In the genomic region with DNA sequence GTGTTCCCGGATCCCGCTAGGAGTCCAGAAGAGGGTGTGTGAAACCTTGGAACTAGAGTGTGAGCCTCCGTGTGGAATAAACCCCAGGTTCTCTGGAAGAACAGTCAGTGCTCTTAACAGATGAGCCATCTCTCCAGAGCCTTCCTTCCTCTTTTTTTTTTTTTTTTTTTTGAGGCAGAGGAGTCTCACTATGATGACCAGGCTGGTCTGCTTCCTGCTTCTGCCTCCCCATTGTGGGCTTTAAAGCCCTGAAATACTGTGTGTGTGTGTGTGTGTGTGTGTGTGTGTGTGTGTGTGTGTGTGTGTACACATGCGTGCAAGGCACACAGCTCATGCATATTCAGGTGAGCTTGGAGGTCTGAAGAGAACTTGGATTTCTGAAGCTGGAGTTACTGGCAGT, we compare ENCODE assay signal across 8 mouse cellular contexts. TPM values are rescaled to one million over a fixed set of nuclear protein-coding genes. Genes with fewer than 3 reads are reported as not detected.
DNase-seq lines count a peak whose midpoint lies in the region; ATAC-seq and TF ChIP-seq lines count a peak whose summit lies in the region.
"Had no signal": no experiment of that assay in that cellular context is flagged by ENCODE, and none has a peak within 500 bp of the region (broad histone marks: within the 10 kb centered on the region; RNA-seq: fewer than 3 reads in every experiment).

No protein-coding gene starts in this region.

- WGBS in liver, postnatal 0 days (ENCODE audit: insufficient replicate concordance): 28% methylated on average over 4 of the region's 4 CpGs
- WGBS in liver, embryonic 11.5 days: 49% methylated on average over 4 of the region's 4 CpGs
- 62% methylated on average over 4 of the region's 4 CpGs for WGBS in embryonic facial prominence, embryonic 15.5 days
- 64% methylated on average over 4 of the region's 4 CpGs for WGBS in hindbrain, embryonic 16.5 days
- WGBS in neural tube, embryonic 14.5 days: 65% methylated on average over 4 of the region's 4 CpGs

- no peaks in the 10 kb centered on the region for H3K9me3 ChIP-seq in liver, postnatal 0 days (ENCODE audit: low read length)
- H3K9me3 ChIP-seq in liver, embryonic 11.5 days (ENCODE audit: control insufficient read depth, low read length): no peaks in the 10 kb centered on the region
- no peaks in the 10 kb centered on the region for H3K9me3 ChIP-seq in embryonic facial prominence, embryonic 15.5 days (replicated peaks)
- H3K9me3 ChIP-seq in hindbrain, embryonic 16.5 days (ENCODE audit: control insufficient read depth, low read length): no peaks in the 10 kb centered on the region
- no peaks in the 10 kb centered on the region for H3K9me3 ChIP-seq in neural tube, embryonic 14.5 days (ENCODE audit: control insufficient read depth, low read length)

- no peak for TF ChIP-seq CTCF in liver, postnatal 0 days (IDR thresholded peaks at IDR 0.05; ENCODE audit: low read depth)

- peaks cover 23% of the 10 kb centered on the region for H3K27me3 ChIP-seq in liver, postnatal 0 days (ENCODE audit: insufficient read depth, low read length)
- H3K27me3 ChIP-seq in liver, embryonic 11.5 days (replicated peaks; ENCODE audit: control insufficient read depth, insufficient read depth, low read length): peaks cover 20% of the 10 kb centered on the region
- H3K27me3 ChIP-seq in embryonic facial prominence, embryonic 15.5 days: no peaks in the 10 kb centered on the region
- no peaks in the 10 kb centered on the region for H3K27me3 ChIP-seq in hindbrain, embryonic 16.5 days (replicated peaks; ENCODE audit: control insufficient read depth, insufficient read depth, low read length)
- H3K27me3 ChIP-seq in neural tube, embryonic 14.5 days (ENCODE audit: control insufficient read depth, insufficient read depth, low read length): no peaks in the 10 kb centered on the region

- no peak for TF ChIP-seq EP300 in liver, postnatal 0 days (IDR thresholded peaks at IDR 0.05; ENCODE audit: low read depth)

- peaks cover 11% of the 10 kb centered on the region for H3K4me1 ChIP-seq in liver, postnatal 0 days (ENCODE audit: insufficient read depth)
- peaks cover 27% of the 10 kb centered on the region for H3K4me1 ChIP-seq in liver, embryonic 11.5 days (replicated peaks; ENCODE audit: control insufficient read depth, insufficient read depth, low read length)
- peaks cover 47% of the 10 kb centered on the region for H3K4me1 ChIP-seq in embryonic facial prominence, embryonic 15.5 days
- peaks cover 18% of the 10 kb centered on the region for H3K4me1 ChIP-seq in hindbrain, embryonic 16.5 days (ENCODE audit: control insufficient read depth, insufficient read depth, low read depth, low read length)
- H3K4me1 ChIP-seq in neural tube, embryonic 14.5 days (ENCODE audit: control insufficient read depth, insufficient read depth, low read length): peaks cover 15% of the 10 kb centered on the region; the same call in 1 of the 2 replicates

- no peaks in the 10 kb centered on the region for H3K36me3 ChIP-seq in liver, postnatal 0 days (replicated peaks; ENCODE audit: insufficient read depth, low read length)
- H3K36me3 ChIP-seq in liver, embryonic 11.5 days (ENCODE audit: control insufficient read depth, insufficient read depth, low read length): no peaks in the 10 kb centered on the region
- no peaks in the 10 kb centered on the region for H3K36me3 ChIP-seq in embryonic facial prominence, embryonic 15.5 days
- no peaks in the 10 kb centered on the region for H3K36me3 ChIP-seq in hindbrain, embryonic 16.5 days (ENCODE audit: control insufficient read depth, insufficient read depth, low read length)
- no peaks in the 10 kb centered on the region for H3K36me3 ChIP-seq in neural tube, embryonic 14.5 days (ENCODE audit: control insufficient read depth, insufficient read depth, low read length)

- peak overlapping the region; percentile 34; the same call in 1 of the 2 replicates for H3K27ac ChIP-seq in liver, postnatal 0 days (ENCODE audit: low read depth)
- no peak overlapping the region for H3K27ac ChIP-seq in liver, embryonic 11.5 days (ENCODE audit: low read depth, low read length)
- H3K27ac ChIP-seq in embryonic facial prominence, embryonic 15.5 days (replicated peaks): peak overlapping the region; percentile 100
- H3K27ac ChIP-seq in hindbrain, embryonic 16.5 days (ENCODE audit: low read depth, low read length): peak overlapping the region; percentile 100; the same call in 1 of the 2 replicates
- H3K27ac ChIP-seq in neural tube, embryonic 14.5 days (ENCODE audit: low read depth, low read length): peak overlapping the region; percentile 100; the same call in 1 of the 2 replicates

- H3K9ac ChIP-seq in liver, postnatal 0 days (replicated peaks): no peak overlapping the region
- no peak overlapping the region for H3K9ac ChIP-seq in liver, embryonic 11.5 days (ENCODE audit: low read depth, low read length)
- H3K9ac ChIP-seq in embryonic facial prominence, embryonic 15.5 days: no peak overlapping the region
- no peak overlapping the region for H3K9ac ChIP-seq in hindbrain, embryonic 16.5 days (ENCODE audit: low read depth, low read length)
- H3K9ac ChIP-seq in neural tube, embryonic 14.5 days (replicated peaks; ENCODE audit: low read depth, low read length): no peak overlapping the region

- no peak overlapping the region for H3K4me3 ChIP-seq in liver, postnatal 0 days (ENCODE audit: low read depth, low read length)
- no peak overlapping the region for H3K4me3 ChIP-seq in liver, embryonic 11.5 days (ENCODE audit: low read depth, low read length)
- no peak overlapping the region for H3K4me3 ChIP-seq in embryonic facial prominence, embryonic 15.5 days (replicated peaks)
- H3K4me3 ChIP-seq in hindbrain, embryonic 16.5 days (ENCODE audit: low read length): no peak overlapping the region
- H3K4me3 ChIP-seq in neural tube, embryonic 14.5 days (ENCODE audit: low read depth, low read length): no peak overlapping the region

- no peak overlapping the region for H3K4me2 ChIP-seq in liver, postnatal 0 days (ENCODE audit: low read depth, low read length)
- no peak overlapping the region for H3K4me2 ChIP-seq in liver, embryonic 11.5 days
- H3K4me2 ChIP-seq in embryonic facial prominence, embryonic 15.5 days (replicated peaks): no peak overlapping the region
- no peak overlapping the region for H3K4me2 ChIP-seq in hindbrain, embryonic 16.5 days (ENCODE audit: low read length)
- no peak overlapping the region for H3K4me2 ChIP-seq in neural tube, embryonic 14.5 days (ENCODE audit: low read depth, low read length)

- no peak for DNase-seq in liver, postnatal 0 days
- DNase-seq in liver, embryonic 11.5 days (ENCODE audit: low spot score): no peak
- no peak for DNase-seq in left cerebral cortex, adult 18-20 months (ENCODE audit: low spot score in 2 of 2)
- no peak for DNase-seq in spleen, postnatal 4 days (ENCODE audit: low spot score in 2 of 2)
- DNase-seq: adrenal gland, adult 8-10 months had no signal

- no peak for ATAC-seq in liver, postnatal 0 days
- ATAC-seq in liver, embryonic 11.5 days (replicated peaks; ENCODE audit: low FRiP score): no peak
- ATAC-seq in embryonic facial prominence, embryonic 15.5 days (ENCODE audit: insufficient number of reproducible peaks, low FRiP score, low TSS enrichment, low read depth): no peak
- ATAC-seq in hindbrain, embryonic 16.5 days: no peak
- ATAC-seq in neural tube, embryonic 14.5 days (ENCODE audit: low read depth): no peak

RNA-seq across cellular contexts. Expression of a gene that starts 1.6 kb away (rescaled TPM):
- 116 and 145 TPM in 2 replicates for polyA plus RNA-seq in liver, postnatal 0 days (2015; fragmentation: Nextera tagmentation; extraction: Ambion mirVana)
- 75.1 and 80.6 TPM in 2 replicates for polyA plus RNA-seq in liver, embryonic 11.5 days (2014; fragmentation: Nextera tagmentation; extraction: Ambion mirVana)
- polyA plus RNA-seq in embryonic facial prominence, embryonic 15.5 days (2015; fragmentation: Nextera tagmentation; extraction: Ambion mirVana): 355 and 368 TPM in 2 replicates
- 609 and 678 TPM in 2 replicates for polyA plus RNA-seq in hindbrain, embryonic 16.5 days (2015; fragmentation: Nextera tagmentation; extraction: Ambion mirVana)
- polyA plus RNA-seq in neural tube, embryonic 14.5 days (2014; fragmentation: Nextera tagmentation; extraction: Ambion mirVana): 664 and 670 TPM in 2 replicates
- 100 to 1,000 TPM; 895 to 902 TPM for total RNA-seq in left cerebral cortex, adult 18-20 months (2021)

RNA-seq across cellular contexts. Expression of a gene that starts 9.6 kb away (rescaled TPM):
- 119 and 136 TPM in 2 replicates for polyA plus RNA-seq in liver, postnatal 0 days (2015; fragmentation: Nextera tagmentation; extraction: Ambion mirVana)
- 257 and 264 TPM in 2 replicates for polyA plus RNA-seq in liver, embryonic 11.5 days (2014; fragmentation: Nextera tagmentation; extraction: Ambion mirVana)
- 373 and 388 TPM in 2 replicates for polyA plus RNA-seq in embryonic facial prominence, embryonic 15.5 days (2015; fragmentation: Nextera tagmentation; extraction: Ambion mirVana)
- polyA plus RNA-seq in hindbrain, embryonic 16.5 days (2015; fragmentation: Nextera tagmentation; extraction: Ambion mirVana): 574 and 587 TPM in 2 replicates
- 560 and 584 TPM in 2 replicates for polyA plus RNA-seq in neural tube, embryonic 14.5 days (2014; fragmentation: Nextera tagmentation; extraction: Ambion mirVana)
- total RNA-seq in left cerebral cortex, adult 18-20 months (2021): 100 to 1,000 TPM; 626 to 639 TPM

RNA-seq across cellular contexts. Expression of a gene that starts 10.0 kb away (rescaled TPM):
- polyA plus RNA-seq in liver, postnatal 0 days (2015; fragmentation: Nextera tagmentation; extraction: Ambion mirVana): 0.33 and 0.40 TPM in 2 replicates
- polyA plus RNA-seq in liver, embryonic 11.5 days (2014; fragmentation: Nextera tagmentation; extraction: Ambion mirVana): 0.35 and 0.64 TPM in 2 replicates
- polyA plus RNA-seq in embryonic facial prominence, embryonic 15.5 days (2015; fragmentation: Nextera tagmentation; extraction: Ambion mirVana): 2.8 and 4.0 TPM in 2 replicates
- polyA plus RNA-seq in hindbrain, embryonic 16.5 days (2015; fragmentation: Nextera tagmentation; extraction: Ambion mirVana): 3.0 and 3.6 TPM in 2 replicates
- 2.6 and 3.4 TPM in 2 replicates for polyA plus RNA-seq in neural tube, embryonic 14.5 days (2014; fragmentation: Nextera tagmentation; extraction: Ambion mirVana)
- 1 to 10 TPM; 2.6 to 3.2 TPM for total RNA-seq in left cerebral cortex, adult 18-20 months (2021)

RNA-seq across cellular contexts. Expression of a gene that starts 33.5 kb away (rescaled TPM):
- polyA plus RNA-seq in liver, postnatal 0 days (2015; fragmentation: Nextera tagmentation; extraction: Ambion mirVana): 0.14 and 0.24 TPM in 2 replicates
- polyA plus RNA-seq in liver, embryonic 11.5 days (2014; fragmentation: Nextera tagmentation; extraction: Ambion mirVana): not detected in 2 replicates
- 0.36 and 0.60 TPM in 2 replicates for polyA plus RNA-seq in embryonic facial prominence, embryonic 15.5 days (2015; fragmentation: Nextera tagmentation; extraction: Ambion mirVana)
- polyA plus RNA-seq in hindbrain, embryonic 16.5 days (2015; fragmentation: Nextera tagmentation; extraction: Ambion mirVana): 0.26 and 0.27 TPM in 2 replicates
- 0.12 TPM in 1 of 2 replicates, not detected in the other for polyA plus RNA-seq in neural tube, embryonic 14.5 days (2014; fragmentation: Nextera tagmentation; extraction: Ambion mirVana)
- total RNA-seq in left cerebral cortex, adult 18-20 months (2021): 1 to 10 TPM; 4.2 to 8.6 TPM

RNA-seq across cellular contexts. Expression of a gene that starts 43.8 kb away (rescaled TPM):
- 61.0 TPM in 2 replicates for polyA plus RNA-seq in liver, postnatal 0 days (2015; fragmentation: Nextera tagmentation; extraction: Ambion mirVana)
- 147 and 159 TPM in 2 replicates for polyA plus RNA-seq in liver, embryonic 11.5 days (2014; fragmentation: Nextera tagmentation; extraction: Ambion mirVana)
- 144 and 150 TPM in 2 replicates for polyA plus RNA-seq in embryonic facial prominence, embryonic 15.5 days (2015; fragmentation: Nextera tagmentation; extraction: Ambion mirVana)
- 107 TPM in 2 replicates for polyA plus RNA-seq in hindbrain, embryonic 16.5 days (2015; fragmentation: Nextera tagmentation; extraction: Ambion mirVana)
- 89.5 and 93.8 TPM in 2 replicates for polyA plus RNA-seq in neural tube, embryonic 14.5 days (2014; fragmentation: Nextera tagmentation; extraction: Ambion mirVana)
- 100 to 1,000 TPM; 168 TPM for total RNA-seq in left cerebral cortex, adult 18-20 months (2021)
